Mouse (Mus musculus): ENCODE measurements around the gene Snai3.

GRCm38 (mm10) chr8:122484831-122485230, 24.3 kb upstream of the Snai3 start:
- TF ChIP-seq POLR2A (IDR thresholded peaks at IDR 0.05; ENCODE audit: insufficient read depth, low read length) = no peak
- no peak for TF ChIP-seq CTCF (IDR thresholded peaks at IDR 0.05; ENCODE audit: low read depth, low read length)
- no peak for TF ChIP-seq EP300 (IDR thresholded peaks at IDR 0.05; ENCODE audit: insufficient read depth, low read depth, low read length)
